Mouse (Mus musculus) gastrocnemius, adult 2 months (tissue): ENCODE data around the gene Vangl1. TPM values are rescaled to one million over a fixed set of nuclear protein-coding genes. Genes with fewer than 3 reads are reported as not detected.
"Not testable (repeated sequence)": the region's sequence is repeated elsewhere in the genome, so short reads cannot be mapped to it uniquely, and the experiment has no call there.

Source experiments
- DNase-seq: peaks from one replicate; pipeline ENCODE4 v3.0.0; 2022
- H3K27ac ChIP-seq: fragments of 200-600 bp; 2 replicates; pipeline ENCODE4 v1.8.1; 2022; ENCODE audit warnings: mild to moderate bottlenecking
- H3K4me3 ChIP-seq: fragments of 200-600 bp; 2 replicates; pipeline ENCODE4 v1.8.1; 2022; ENCODE audit warnings: mild to moderate bottlenecking, moderate library complexity
- CTCF ChIP-seq: fragments of 200-600 bp; IDR thresholded peaks from 2 replicates; pipeline ENCODE4 v1.8.1; 2022; ENCODE audit warnings: antibody characterized with exemption, mild to moderate bottlenecking, moderate library complexity
- intact Hi-C: fragments of 180-260 bp; cut with DNase I; formaldehyde crosslinking; loops from one replicate; pipeline ENCODE4 v1.15.1; 2025
- total RNA-seq, 2 experiments: library from RNA; stranded (reverse); gene quantifications; 2 replicates each; pipeline ENCODE4 v1.2.3; 2021

Vangl1 gene
- total RNA-seq, 2 experiments from 2014 or later: 1.6 to 4.1 TPM

- DNase-seq: no peak
- intact Hi-C loops: no loop called here
- no peak for TF ChIP-seq CTCF
- no peak overlapping the region for H3K27ac ChIP-seq
- H3K4me3 ChIP-seq: no peak overlapping the region
Measured at GRCm38 (mm10) chr3:102212896-102213295, 8.4 kb upstream of the Vangl1 start.

DNA sequence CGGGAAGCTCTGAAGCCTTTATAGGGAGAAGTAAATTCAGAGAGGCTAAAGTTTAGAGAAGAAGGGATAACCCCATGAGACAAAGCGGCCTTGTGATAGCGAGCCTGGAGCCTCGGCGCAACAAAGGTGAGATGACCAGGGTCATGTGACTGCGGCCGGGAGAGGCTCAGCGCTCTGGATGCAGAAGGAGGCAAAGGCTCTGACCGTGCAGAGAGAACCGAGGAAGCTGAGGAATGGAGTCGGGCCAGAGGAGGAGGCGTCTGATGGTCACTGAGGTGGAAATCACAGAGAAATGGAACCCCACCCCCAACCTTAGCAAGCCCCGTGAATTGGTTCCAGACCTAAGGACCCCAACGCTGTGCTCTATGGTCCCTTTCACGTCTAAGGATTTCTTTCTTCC is 7.8 kb upstream of the Vangl1 start:
- intact Hi-C loops: no loop called here
- no peak overlapping the region for H3K4me3 ChIP-seq
- no peak for DNase-seq
- no peak for TF ChIP-seq CTCF
- H3K27ac ChIP-seq: no peak overlapping the region

- intact Hi-C loops: no loop called here
- no peak overlapping the region for H3K4me3 ChIP-seq
- TF ChIP-seq CTCF: no peak
- H3K27ac ChIP-seq: no peak overlapping the region
- DNase-seq: no peak
Measured at GRCm38 (mm10) chr3:102211340-102211739, 6.8 kb upstream of the Vangl1 start.

DNA sequence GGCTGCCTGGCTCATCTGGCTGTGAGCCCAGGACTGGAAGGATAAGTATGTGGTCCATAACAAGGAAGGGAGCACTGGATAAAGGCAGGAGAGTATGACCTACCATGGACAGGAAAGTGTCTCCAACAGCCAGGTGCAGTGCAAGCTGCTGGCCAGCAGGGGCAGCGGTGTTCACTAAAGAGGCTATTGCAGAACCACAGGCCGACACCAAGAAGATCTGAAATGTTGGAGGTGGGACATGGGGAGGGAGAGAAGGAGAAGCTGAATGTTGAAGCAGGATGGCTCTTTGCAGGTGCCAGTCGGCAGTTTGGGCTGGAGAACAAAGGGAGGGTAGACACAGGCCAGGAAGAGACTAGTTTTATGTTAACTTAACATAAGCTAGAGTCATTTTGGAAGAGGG is 6.3 kb upstream of the Vangl1 start:
- intact Hi-C loops: no loop called here
- DNase-seq: no peak

DNA sequence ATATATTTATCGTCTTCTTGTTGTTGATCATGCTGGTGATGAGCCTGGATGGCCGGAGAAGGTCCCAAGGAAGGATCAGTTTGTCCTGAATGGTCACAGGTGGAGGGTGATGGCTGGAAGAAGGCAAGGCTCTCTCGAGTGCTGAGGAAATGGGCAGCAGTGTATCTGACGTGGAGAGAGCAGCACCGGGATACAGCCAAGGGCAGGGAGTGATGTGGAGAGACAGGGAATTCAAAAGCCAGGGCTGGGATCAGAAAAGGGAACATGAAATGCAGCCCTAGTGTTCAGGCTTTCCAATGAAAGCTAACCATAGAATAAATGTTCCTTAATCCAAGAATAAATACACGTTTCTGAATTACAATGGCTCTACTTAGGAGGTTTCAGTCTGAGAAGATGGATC is 4.4 kb upstream of the Vangl1 start:
- no peak for DNase-seq
- Histone ChIP-seq H3K27ac (no peak overlapping the region), H3K4me3 (no peak overlapping the region)
- no peak for TF ChIP-seq CTCF
- intact Hi-C loops: no loop called here

More for the DNA sequence above, 6.3 kb upstream of the Vangl1 start:
- no peak overlapping the region for H3K4me3 ChIP-seq
- H3K27ac ChIP-seq: no peak overlapping the region
- peak; percentile 69 for TF ChIP-seq CTCF

- DNase-seq: no peak
- intact Hi-C loops: no loop called here
- no peak for TF ChIP-seq CTCF
- Histone ChIP-seq H3K4me3 (no peak overlapping the region), H3K27ac (no peak overlapping the region)
Measured at GRCm38 (mm10) chr3:102205458-102205830, 951 bp upstream of the Vangl1 start.

DNA sequence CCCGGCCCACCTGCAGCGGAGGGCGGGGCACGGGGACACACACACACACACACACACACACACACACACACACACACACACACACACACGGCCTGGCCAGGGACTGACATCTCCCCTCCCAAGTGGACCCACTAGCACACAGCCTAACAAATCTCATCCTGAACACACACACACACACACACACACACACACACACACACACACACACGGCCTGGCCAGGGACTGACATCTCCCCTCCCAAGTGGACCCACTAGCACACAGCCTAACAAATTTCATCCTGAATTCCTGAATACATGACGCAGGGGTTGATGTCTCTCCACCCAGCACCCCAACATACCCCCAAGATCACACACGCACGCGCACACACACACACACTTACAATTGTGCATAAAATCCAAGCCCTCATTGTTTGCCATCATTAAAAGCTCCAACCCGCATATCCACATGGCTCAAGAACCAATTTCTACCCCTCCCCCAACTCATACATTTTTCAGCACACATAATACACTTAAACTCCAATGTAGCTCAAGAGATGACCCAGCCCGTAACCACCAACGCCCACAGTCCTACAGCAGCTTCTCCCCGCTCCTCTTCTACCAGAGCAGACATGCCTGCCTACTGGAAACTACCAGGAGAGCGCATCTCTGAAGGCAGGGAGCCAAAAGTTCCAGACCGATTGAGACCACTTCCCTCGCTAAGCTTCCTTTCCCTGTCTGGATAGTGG is 403 bp upstream of the Vangl1 start:
- intact Hi-C loops, H3K27ac ChIP-seq, DNase-seq: not testable (repeated sequence)
- peak overlapping the region; percentile 93 for H3K4me3 ChIP-seq

- Histone ChIP-seq H3K4me3 (peak overlapping the region; percentile 93), H3K27ac (peak overlapping the region; percentile 85; the same call in 1 of the 2 replicates)
- no peak for DNase-seq
- intact Hi-C loops: no loop called here
- no peak for TF ChIP-seq CTCF
Measured at GRCm38 (mm10) chr3:102203131-102203530, 1.4 kb downstream of the Vangl1 start.

GRCm38 (mm10) chr3:102199991-102200390 is 4.5 kb downstream of the Vangl1 start:
- no peak for DNase-seq
- Histone ChIP-seq H3K27ac (no peak overlapping the region), H3K4me3 (no peak overlapping the region)
- no peak for TF ChIP-seq CTCF
- intact Hi-C loops: no loop called here

DNA sequence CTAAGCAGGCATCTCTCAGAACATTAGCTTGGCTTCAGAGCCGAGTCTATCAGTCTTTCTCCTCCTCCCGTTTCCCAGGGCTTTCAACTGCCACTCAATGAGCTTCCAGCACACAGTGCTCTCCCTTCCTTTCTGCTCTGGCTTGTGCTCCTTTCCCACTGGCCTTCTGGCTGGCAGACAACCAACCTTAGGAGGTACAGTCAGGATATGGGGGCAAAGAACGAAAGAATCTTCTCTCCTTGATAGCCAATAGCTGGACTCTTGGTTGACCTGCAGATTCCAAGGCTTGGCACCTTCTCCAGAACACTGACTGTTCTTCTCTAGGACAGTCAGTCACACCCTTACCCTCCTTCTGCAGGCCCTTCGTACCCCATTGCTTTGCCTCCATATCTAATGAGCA is 5.3 kb downstream of the Vangl1 start:
- no peak for DNase-seq
- intact Hi-C loops: no loop called here
- no peak for TF ChIP-seq CTCF
- H3K4me3 ChIP-seq: no peak overlapping the region
- H3K27ac ChIP-seq: no peak overlapping the region

- intact Hi-C loops: no loop called here
- Histone ChIP-seq H3K4me3 (no peak overlapping the region), H3K27ac (no peak overlapping the region)
- no peak for DNase-seq
- TF ChIP-seq CTCF: no peak
Measured at GRCm38 (mm10) chr3:102198446-102198845, 6.0 kb downstream of the Vangl1 start.

DNA sequence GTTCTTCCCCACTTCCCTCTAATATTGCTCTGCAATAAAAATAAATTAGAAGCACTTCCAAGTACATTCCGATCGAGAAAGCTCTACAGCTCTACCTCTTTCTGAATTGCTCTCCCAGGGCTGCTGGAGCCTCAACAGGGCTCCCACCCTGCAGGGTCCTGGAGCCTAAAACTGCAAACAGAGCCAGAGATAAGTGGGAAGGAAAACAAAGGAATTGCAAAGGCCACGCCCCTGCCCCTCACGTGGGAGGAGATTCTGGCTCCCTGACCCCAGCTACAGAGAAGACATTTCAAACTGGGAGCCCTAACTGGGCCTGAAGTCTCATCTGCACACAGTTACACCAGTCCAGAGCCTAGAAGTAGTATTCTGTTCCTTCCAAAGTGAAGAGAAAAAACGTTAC is 6.7 kb downstream of the Vangl1 start:
- peak; percentile 43 for DNase-seq
- TF ChIP-seq CTCF: no peak
- Histone ChIP-seq H3K4me3 (no peak overlapping the region), H3K27ac (no peak overlapping the region)
- intact Hi-C loops: no loop called here

DNA sequence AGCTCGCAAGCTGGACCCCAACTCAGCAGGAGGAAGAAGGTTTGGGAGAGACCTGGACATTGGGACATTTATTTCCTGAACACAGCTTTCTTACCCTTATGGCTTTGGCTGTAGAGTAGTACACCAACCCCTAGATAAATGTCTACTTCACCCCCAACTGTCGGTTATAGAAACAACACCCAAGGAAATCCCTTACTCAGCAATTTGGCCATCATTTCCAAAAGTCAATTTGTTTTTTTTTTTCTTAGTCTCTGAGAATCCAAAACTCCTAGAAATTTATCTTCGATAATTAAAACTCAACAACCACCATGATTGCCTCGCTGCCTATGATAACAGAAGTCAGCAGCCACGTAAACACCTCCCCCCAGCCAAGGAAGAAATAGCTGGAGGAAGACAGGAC is 7.3 kb downstream of the Vangl1 start:
- H3K4me3 ChIP-seq: no peak overlapping the region
- DNase-seq: no peak
- H3K27ac ChIP-seq: no peak overlapping the region
- intact Hi-C loops: no loop called here
- no peak for TF ChIP-seq CTCF

DNA sequence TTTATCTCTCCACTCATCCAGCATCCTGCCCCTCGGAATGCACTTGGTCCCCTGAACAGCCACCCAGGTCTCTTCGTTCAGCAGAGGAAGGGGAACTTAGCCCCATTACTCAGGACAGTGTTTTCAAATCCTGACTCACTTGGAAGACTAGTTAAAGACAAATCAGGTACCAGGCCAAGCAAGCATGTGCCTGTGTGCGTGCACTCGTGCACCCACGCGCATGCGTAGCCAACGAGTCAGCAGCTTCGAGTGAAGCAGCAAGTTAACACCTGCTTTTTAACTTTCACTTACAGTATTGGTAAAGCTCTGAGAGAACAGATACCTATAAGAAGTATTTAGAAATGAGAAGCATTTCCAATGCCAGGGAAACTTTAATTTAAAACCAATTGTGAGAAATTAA is 8.3 kb downstream of the Vangl1 start:
- no peak for TF ChIP-seq CTCF
- H3K27ac ChIP-seq: no peak overlapping the region
- no peak overlapping the region for H3K4me3 ChIP-seq
- no peak for DNase-seq
- intact Hi-C loops: no loop called here
